Mouse (Mus musculus): Measurements from ENCODE around the gene Prkab1. TPM values are rescaled to one million over a fixed set of nuclear protein-coding genes. Genes with fewer than 3 reads are reported as not detected.

Prkab1 gene
- polyA plus RNA-seq, 1 experiment, result 64.1 TPM

GRCm38 (mm10) chr5:115975672-115976071 lies 48.6 kb downstream of the Prkab1 start:
- no peak for TF ChIP-seq POLR2A (IDR thresholded peaks at IDR 0.05; ENCODE audit: borderline replicate concordance, control insufficient read depth, low read depth, low read length)
- TF ChIP-seq CTCF (IDR thresholded peaks at IDR 0.05; ENCODE audit: control insufficient read depth, insufficient read depth, low read length), result no peak
- Histone ChIP-seq H3K27ac (ENCODE audit: control insufficient read depth, insufficient read depth, low read depth, low read length, poor library complexity) (no peak overlapping the region), H3K4me3 (replicated peaks; ENCODE audit: control insufficient read depth, low read depth, low read length) (no peak overlapping the region), H3K4me1 (ENCODE audit: control insufficient read depth, insufficient read depth, low read length) (peaks cover 2% of the 10 kb centered on the region; the same call in 1 of the 2 replicates)
- 92% methylated on average over 10 of the region's 10 CpGs for WGBS

- WGBS, result 82% methylated on average over 15 of the region's 15 CpGs
- TF ChIP-seq POLR2A (IDR thresholded peaks at IDR 0.05; ENCODE audit: borderline replicate concordance, control insufficient read depth, low read depth, low read length) (no peak), CTCF (IDR thresholded peaks at IDR 0.05; ENCODE audit: control insufficient read depth, insufficient read depth, low read length) (no peak)
- no peak overlapping the region for H3K27ac ChIP-seq (ENCODE audit: control insufficient read depth, insufficient read depth, low read depth, low read length, poor library complexity)
- no peaks in the 10 kb centered on the region for H3K4me1 ChIP-seq (ENCODE audit: control insufficient read depth, insufficient read depth, low read length)
- H3K4me3 ChIP-seq (replicated peaks; ENCODE audit: control insufficient read depth, low read depth, low read length), result no peak overlapping the region
Measured at GRCm38 (mm10) chr5:115971236-115971635, 53.1 kb downstream of the Prkab1 start.

Other genes starting within 250 kb of the Prkab1 start
- 41.5 and 76.2 TPM in 2 replicates for gene Cit, start 179.2 kb downstream of the Prkab1 start, polyA plus RNA-seq (2011; ENCODE audit: insufficient read depth, insufficient read length, low replicate concordance, missing spikeins)
- gene Tmem233, start 58.7 kb upstream of the Prkab1 start, polyA plus RNA-seq (2011; ENCODE audit: insufficient read depth, insufficient read length, low replicate concordance, missing spikeins), result not detected in 2 replicates